Mouse (Mus musculus) heart, postnatal 0 days (tissue): ENCODE results near the gene Lcn6.

Experiments
- CTCF ChIP-seq: IDR thresholded peaks from 2 replicates; pipeline ENCODE4 v1.5.1; 2016; ENCODE audit warnings: antibody characterized with exemption, control low read depth, low read depth
- EP300 ChIP-seq: IDR thresholded peaks from 2 replicates; pipeline ENCODE4 v1.6.1; 2016; ENCODE audit warnings: antibody characterized with exemption, low read depth

GRCm38 (mm10) chr2:25708121-25708520 lies 31.5 kb downstream of the Lcn6 start:
- no peak for TF ChIP-seq EP300
- no peak for TF ChIP-seq CTCF
